Mouse (Mus musculus): ENCODE measurements around the gene Bbs4.

DNA sequence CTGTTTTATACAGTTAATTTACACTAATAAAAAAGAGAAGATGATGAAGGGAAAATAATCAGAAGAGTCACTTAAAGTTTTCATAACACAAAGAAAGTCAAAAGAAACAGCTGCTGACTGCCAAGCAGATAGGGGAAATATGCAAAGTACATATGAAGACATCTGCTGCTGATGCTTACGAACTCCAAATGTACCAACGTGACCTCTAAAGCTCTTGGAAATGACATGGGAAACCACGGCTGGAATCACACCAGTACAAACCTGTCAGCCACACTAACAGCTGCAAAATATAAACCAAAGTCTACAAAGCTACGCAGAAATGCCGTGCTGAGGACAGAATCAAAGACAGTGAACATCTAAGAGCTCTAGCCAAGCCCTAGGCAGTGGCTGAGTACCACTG is 14.2 kb downstream of the Bbs4 start:
- TF ChIP-seq CTCF (IDR thresholded peaks at IDR 0.05; ENCODE audit: low read depth) = no peak
- no peak for TF ChIP-seq EP300 (IDR thresholded peaks at IDR 0.05; ENCODE audit: low read depth)

Data from liver, postnatal 0 days (tissue).